Mouse (Mus musculus) hindbrain, embryonic 16.5 days (tissue): Measurements from ENCODE around the gene Slc20a1. TPM values are rescaled to one million over a fixed set of nuclear protein-coding genes. Genes with fewer than 3 reads are reported as not detected.

Experiments
- ATAC-seq: fragments of 200-750 bp; cut with Nextera tagmentation; 2 replicates; pipeline ENCODE4 v1.8.0; 2017; ENCODE audit warnings: moderate TSS enrichment, moderate library complexity
- H3K27ac ChIP-seq: fragments of 300-500 bp; sonication (generic); 2 replicates; pipeline ENCODE4 v1.5.1; 2014; ENCODE audit warnings: low read depth, mild to moderate bottlenecking, control low read depth, low read length, moderate library complexity
- H3K27me3 ChIP-seq: fragments of 300-500 bp; sonication (generic); replicated peaks from 2 replicates; pipeline ENCODE4 v1.6.1; 2014; ENCODE audit warnings: low read length; ENCODE audit not compliant: control insufficient read depth, insufficient read depth
- H3K36me3 ChIP-seq: fragments of 300-500 bp; sonication (generic); 2 replicates; pipeline ENCODE4 v1.6.1; 2014; ENCODE audit warnings: mild to moderate bottlenecking, low read length, moderate library complexity, mixed read lengths; ENCODE audit not compliant: control insufficient read depth, insufficient read depth
- H3K4me1 ChIP-seq: fragments of 300-500 bp; sonication (generic); 2 replicates; pipeline ENCODE4 v1.6.1; 2014; ENCODE audit warnings: low read depth, low read length; ENCODE audit not compliant: control insufficient read depth, insufficient read depth
- H3K4me2 ChIP-seq: fragments of 300-500 bp; sonication (generic); 2 replicates; pipeline ENCODE4 v1.6.1; 2014; ENCODE audit warnings: mild to moderate bottlenecking, low read length, control low read depth, moderate library complexity
- H3K4me3 ChIP-seq: fragments of 300-500 bp; sonication (generic); 2 replicates; pipeline ENCODE4 v1.5.1; 2014; ENCODE audit warnings: mild to moderate bottlenecking, low read length, control low read depth, moderate library complexity
- H3K9ac ChIP-seq: fragments of 300-500 bp; sonication (generic); 2 replicates; pipeline ENCODE4 v1.6.1; 2014; ENCODE audit warnings: low read depth, mild to moderate bottlenecking, control low read depth, low read length, moderate library complexity
- H3K9me3 ChIP-seq: fragments of 300-500 bp; sonication (generic); 2 replicates; pipeline ENCODE4 v1.6.1; 2014; ENCODE audit warnings: mild to moderate bottlenecking, low read length, moderate library complexity; ENCODE audit not compliant: control insufficient read depth
- WGBS: fragments of 180-500 bp; shearing (Covaris S2); extraction: QIAGEN DNeasy Blood & Tissue Kit; methylation state at CpG from one replicate; pipeline ENCODE4 v1.1.7; 2014; 5-methylcytosine and 5-hydroxymethylcytosine counted together
- polyA plus RNA-seq: library from polyadenylated mRNA; unstranded; fragments of >200 nt; fragmentation: Nextera tagmentation; extraction: Ambion mirVana; gene quantifications from 2 replicates; pipeline ENCODE4 v1.2.1, GENCODE M21; 2015

Slc20a1 gene
- polyA plus RNA-seq, 1 experiment from 2014 or later: 53.2 TPM

DNA sequence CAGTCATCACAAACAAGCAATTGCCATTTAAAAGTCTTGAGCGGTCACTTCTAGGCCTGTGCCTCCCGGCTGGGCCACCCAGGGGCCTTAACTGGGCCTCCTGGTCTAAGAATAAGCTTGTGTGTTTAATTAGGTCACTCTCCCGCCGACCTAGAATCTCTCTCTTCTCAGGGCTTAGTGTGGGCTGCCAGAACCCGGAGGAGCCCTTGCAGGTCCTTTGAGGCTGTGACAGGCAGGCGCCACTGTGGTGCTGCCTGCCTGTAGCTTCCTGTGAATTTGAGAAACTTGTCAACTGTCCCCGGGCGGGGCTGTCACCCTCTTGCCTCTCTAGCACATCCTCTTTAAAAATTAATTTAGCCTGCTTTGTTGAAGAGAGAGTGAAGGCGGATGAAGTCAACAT is 45.2 kb downstream of the Slc20a1 start:
- Histone ChIP-seq H3K27ac (no peak overlapping the region), H3K27me3 (no peaks in the 10 kb centered on the region), H3K4me1 (no peaks in the 10 kb centered on the region), H3K36me3 (no peaks in the 10 kb centered on the region), H3K4me3 (no peak overlapping the region), H3K9me3 (no peaks in the 10 kb centered on the region), H3K4me2 (no peak overlapping the region), H3K9ac (no peak overlapping the region)
- 50% methylated on average over 9 of the region's 9 CpGs for WGBS
- ATAC-seq: no peak

DNA sequence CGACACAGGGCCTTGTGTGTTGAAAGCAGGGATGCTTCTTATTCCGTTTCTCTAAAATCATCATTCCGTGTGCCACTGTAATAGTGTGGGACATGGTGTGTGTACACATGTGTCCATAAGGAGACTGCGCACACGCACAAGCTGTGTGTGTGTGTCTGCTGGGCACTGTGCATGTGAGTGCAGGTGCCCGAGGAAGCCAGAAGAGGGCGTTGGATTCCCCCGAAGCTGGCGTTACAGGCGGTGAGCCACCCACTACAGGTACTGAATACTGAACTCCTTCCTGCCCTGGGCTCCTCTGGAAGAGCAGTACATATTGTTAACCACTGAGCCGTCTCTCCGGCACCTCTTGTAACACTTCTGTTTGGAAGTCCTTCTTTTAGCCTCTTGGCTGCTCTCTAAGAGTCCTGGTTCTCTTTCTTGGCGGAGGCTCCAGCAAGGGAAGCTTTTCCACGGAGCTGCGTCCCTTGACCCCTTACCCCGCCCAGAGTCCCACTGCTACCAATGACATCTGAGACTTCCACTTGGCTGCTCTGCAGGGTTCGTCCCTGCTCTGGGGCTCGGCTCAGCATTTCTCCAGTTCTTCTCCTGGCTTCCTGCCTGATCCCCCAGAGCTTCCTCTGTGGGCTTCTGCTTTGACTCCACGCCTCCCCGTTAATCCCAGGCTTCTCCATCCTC is 46.0 kb downstream of the Slc20a1 start:
- 85% methylated on average over 20 of the region's 20 CpGs for WGBS
- no peak for ATAC-seq
- H3K4me1 ChIP-seq: no peaks in the 10 kb centered on the region
- no peak overlapping the region for H3K4me3 ChIP-seq
- no peaks in the 10 kb centered on the region for H3K27me3 ChIP-seq
- H3K4me2 ChIP-seq: no peak overlapping the region
- no peaks in the 10 kb centered on the region for H3K36me3 ChIP-seq
- H3K9ac ChIP-seq: no peak overlapping the region
- no peaks in the 10 kb centered on the region for H3K9me3 ChIP-seq
- H3K27ac ChIP-seq: no peak overlapping the region

DNA sequence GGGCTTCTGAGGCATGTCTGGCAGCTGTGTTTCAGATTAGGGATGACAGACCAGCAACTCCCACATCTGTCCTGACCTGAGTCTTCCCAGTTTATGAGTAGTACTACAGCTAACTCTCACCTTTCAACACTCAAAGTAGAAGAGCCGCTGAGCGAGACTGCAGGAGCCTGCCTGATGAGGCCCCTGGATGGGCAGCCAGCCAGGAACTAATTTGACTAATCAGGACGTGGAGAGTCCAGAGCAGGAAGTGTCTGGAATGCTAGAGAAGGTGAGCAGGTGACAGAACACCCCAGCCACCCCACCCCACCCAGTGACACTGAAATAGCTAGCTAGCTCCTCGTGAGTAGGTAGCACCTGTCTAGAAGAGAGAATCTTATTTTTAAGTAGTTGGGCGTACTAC is 47.1 kb downstream of the Slc20a1 start:
- Histone ChIP-seq H3K4me3 (no peak overlapping the region), H3K36me3 (no peaks in the 10 kb centered on the region), H3K9ac (no peak overlapping the region), H3K27me3 (no peaks in the 10 kb centered on the region), H3K4me1 (no peaks in the 10 kb centered on the region), H3K4me2 (no peak overlapping the region), H3K27ac (no peak overlapping the region), H3K9me3 (no peaks in the 10 kb centered on the region)
- ATAC-seq: no peak
- WGBS: 59% methylated on average over 5 of the region's 5 CpGs

DNA sequence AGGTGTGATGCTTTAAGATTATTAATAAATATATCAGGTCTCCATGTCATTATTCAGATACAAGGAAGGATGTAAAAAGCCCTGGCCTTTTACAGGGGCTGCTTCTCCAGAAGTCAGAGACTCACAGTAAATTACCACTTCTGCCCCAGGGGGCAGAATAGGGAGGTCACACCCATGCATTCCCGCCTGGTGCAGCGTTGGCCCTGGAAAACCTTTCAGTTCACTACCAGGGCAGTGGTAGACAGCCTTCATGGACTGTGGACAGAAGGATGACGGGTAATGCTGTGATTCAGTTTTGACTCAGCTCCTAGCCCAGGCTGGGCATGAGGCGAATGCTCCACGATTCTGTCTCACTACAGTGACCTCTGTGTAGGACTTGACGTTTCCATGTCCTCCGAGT is 47.9 kb downstream of the Slc20a1 start:
- no peak overlapping the region for H3K4me3 ChIP-seq
- no peak overlapping the region for H3K27ac ChIP-seq
- H3K9me3 ChIP-seq: no peaks in the 10 kb centered on the region
- ATAC-seq: no peak
- WGBS: 78% methylated on average over 7 of the region's 7 CpGs
- no peaks in the 10 kb centered on the region for H3K36me3 ChIP-seq
- H3K27me3 ChIP-seq: no peaks in the 10 kb centered on the region
- no peak overlapping the region for H3K9ac ChIP-seq
- H3K4me1 ChIP-seq: no peaks in the 10 kb centered on the region
- H3K4me2 ChIP-seq: no peak overlapping the region

DNA sequence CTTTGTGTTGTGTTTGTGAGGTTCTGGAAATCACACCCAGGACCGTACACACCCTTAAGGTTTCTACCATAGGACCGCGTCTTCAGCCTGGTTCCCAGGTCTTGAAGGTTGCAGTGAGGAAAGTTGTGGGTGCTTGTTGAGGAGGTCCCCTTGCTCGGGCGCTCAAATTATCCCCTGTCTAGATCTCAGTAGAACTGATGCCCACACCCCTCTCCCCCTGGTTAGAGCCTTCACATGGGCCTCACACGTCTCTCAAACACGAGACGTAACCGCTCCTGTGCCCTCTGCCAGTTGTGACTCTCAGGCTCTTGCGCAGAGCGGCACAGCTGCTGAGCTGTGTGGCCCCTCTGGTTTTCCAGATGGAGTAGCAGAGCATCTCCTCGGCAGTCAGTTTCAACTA is 48.4 kb downstream of the Slc20a1 start:
- Histone ChIP-seq H3K36me3 (no peaks in the 10 kb centered on the region), H3K9me3 (no peaks in the 10 kb centered on the region), H3K9ac (no peak overlapping the region), H3K4me1 (no peaks in the 10 kb centered on the region), H3K27me3 (no peaks in the 10 kb centered on the region), H3K27ac (no peak overlapping the region), H3K4me2 (no peak overlapping the region), H3K4me3 (no peak overlapping the region)
- WGBS: 97% methylated on average over 12 of the region's 12 CpGs
- no peak for ATAC-seq

DNA sequence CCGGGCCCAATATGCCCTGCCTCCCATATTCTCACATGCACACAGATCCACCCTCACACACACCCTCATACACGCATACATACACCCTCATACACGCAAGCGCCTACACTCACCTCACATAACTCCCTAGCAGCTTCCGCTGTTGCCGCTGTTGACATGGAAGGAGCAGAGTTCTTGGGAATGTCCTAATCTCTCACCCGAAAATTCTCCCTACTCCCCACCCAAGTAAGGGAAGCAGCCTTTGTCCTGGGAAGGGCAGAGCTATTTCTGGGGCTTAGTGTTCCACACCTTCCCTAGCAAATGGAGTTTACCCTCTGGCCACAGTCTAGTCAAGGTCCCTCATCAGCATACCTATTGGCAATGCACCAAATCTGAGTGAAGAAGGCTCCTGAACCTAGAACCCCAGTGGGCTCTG is 49.1 kb downstream of the Slc20a1 start:
- 95% methylated on average over 7 of the region's 7 CpGs for WGBS
- Histone ChIP-seq H3K27me3 (no peaks in the 10 kb centered on the region), H3K4me2 (no peak overlapping the region), H3K4me1 (no peaks in the 10 kb centered on the region), H3K9me3 (no peaks in the 10 kb centered on the region), H3K36me3 (no peaks in the 10 kb centered on the region), H3K27ac (no peak overlapping the region), H3K4me3 (no peak overlapping the region), H3K9ac (no peak overlapping the region)
- ATAC-seq: no peak

DNA sequence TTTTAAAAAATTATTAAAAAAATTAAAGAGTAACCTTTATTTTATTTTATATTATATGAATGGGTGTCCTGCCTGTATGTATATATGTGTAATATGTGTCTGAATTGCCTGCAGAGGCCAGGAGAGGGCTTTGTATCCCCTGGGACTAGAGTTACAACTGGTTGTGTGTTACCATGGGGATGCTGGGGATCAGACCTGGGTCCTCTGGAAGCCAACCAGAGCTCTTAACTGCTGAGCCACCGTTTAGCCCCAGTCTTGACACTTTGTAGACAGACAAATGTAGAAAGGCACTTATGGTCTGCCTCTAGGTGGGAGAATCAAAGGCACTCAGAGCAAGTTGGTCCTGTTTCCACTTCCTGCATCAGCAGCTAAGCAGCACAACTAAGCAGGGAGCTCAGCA is 50.8 kb downstream of the Slc20a1 start:
- no peak overlapping the region for H3K4me3 ChIP-seq
- no peak overlapping the region for H3K4me2 ChIP-seq
- no peak for ATAC-seq
- no peak overlapping the region for H3K9ac ChIP-seq
- no peaks in the 10 kb centered on the region for H3K9me3 ChIP-seq
- no peaks in the 10 kb centered on the region for H3K36me3 ChIP-seq
- no peaks in the 10 kb centered on the region for H3K27me3 ChIP-seq
- 79% methylated on average over 1 of the region's 1 CpGs for WGBS
- H3K4me1 ChIP-seq: no peaks in the 10 kb centered on the region
- no peak overlapping the region for H3K27ac ChIP-seq

DNA sequence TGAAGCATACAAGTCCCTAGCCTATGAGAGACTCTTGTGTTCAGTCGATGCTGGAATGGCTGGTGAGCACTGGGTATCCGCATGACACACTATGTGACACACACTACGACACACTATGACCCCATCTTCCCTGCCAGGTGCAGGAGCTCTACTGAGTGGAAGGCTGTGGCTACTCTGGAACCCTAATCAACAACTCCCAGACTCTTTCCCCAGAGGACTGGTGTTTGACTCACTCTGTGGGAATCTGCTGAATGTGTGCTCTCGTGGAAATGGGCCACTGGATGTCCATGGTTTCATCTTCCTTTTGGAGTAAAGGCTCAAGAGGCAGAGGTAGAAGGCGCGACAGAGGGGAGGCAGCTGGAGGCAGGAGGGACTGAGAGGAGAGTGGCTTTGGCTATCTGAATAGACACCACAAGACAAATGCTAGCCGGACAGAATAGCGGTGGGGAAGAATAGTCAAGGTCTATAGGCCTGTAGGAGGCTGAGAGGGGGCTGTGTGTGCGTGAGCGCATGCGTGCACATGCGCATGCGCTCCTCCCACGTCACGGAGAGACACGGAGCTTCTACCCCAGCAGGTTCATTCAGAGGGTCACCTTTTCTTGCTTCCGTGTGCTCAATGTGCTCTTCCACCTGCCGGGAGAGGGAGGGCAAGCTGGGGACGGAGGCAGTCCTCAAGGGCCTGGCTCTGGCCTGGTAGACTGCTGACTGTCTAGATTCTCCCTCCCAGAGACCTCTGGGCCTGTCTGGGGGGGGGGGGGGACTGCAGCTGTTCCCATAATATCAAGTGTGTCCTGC is 54.5 kb downstream of the Slc20a1 start:
- H3K4me1 ChIP-seq: no peaks in the 10 kb centered on the region
- no peak overlapping the region for H3K4me3 ChIP-seq
- H3K27me3 ChIP-seq: no peaks in the 10 kb centered on the region
- ATAC-seq: no peak
- no peak overlapping the region for H3K9ac ChIP-seq
- no peaks in the 10 kb centered on the region for H3K9me3 ChIP-seq
- H3K36me3 ChIP-seq: no peaks in the 10 kb centered on the region
- 87% methylated on average over 19 of the region's 19 CpGs for WGBS
- H3K4me2 ChIP-seq: no peak overlapping the region
- H3K27ac ChIP-seq: no peak overlapping the region

DNA sequence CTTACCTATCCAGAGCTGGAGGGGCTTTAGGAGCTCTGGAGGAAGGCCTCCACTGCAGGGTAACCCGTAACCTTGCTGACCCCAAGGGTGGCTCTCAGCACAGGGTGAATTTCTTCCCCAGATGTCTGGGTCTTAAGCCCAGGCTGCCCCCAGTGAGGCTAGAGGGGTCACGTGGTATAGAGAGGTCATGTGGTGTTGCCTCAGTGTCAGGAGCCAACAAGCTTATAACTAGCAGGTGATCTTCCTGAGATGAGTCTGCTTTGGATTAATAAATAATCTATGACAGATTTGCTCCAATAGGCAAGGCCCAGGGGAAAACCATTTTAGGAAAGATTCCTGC is 55.0 kb downstream of the Slc20a1 start:
- Histone ChIP-seq H3K9me3 (no peaks in the 10 kb centered on the region), H3K4me2 (no peak overlapping the region), H3K4me3 (no peak overlapping the region), H3K9ac (no peak overlapping the region), H3K27me3 (no peaks in the 10 kb centered on the region), H3K27ac (no peak overlapping the region), H3K4me1 (no peaks in the 10 kb centered on the region), H3K36me3 (no peaks in the 10 kb centered on the region)
- ATAC-seq: no peak
- 66% methylated on average over 2 of the region's 2 CpGs for WGBS
